In genomic region chr9:69575386-69575785, GRCm38 (mm10) we compare ENCODE assay signal across 14 mouse cellular contexts.
"Had no signal": no experiment of that assay in that cellular context is flagged by ENCODE, and none has a peak within 500 bp of the region (broad histone marks: within the 10 kb centered on the region; RNA-seq: fewer than 3 reads in every experiment).

No protein-coding gene starts in this region.

- DNase-seq: kidney, adult 18-20 months; kidney, adult 9 months; kidney, postnatal 14 days; kidney, postnatal 4 days; liver, embryonic 13.5 days; lung, adult 2 months; lung, postnatal 14 days; lung, postnatal 4 days; thymus, adult 18-20 months; thymus, postnatal 36 days had no signal

- H3K27me3 ChIP-seq: liver, embryonic 13.5 days had no signal

- H3K4me3 ChIP-seq: liver, embryonic 13.5 days; myocyte; neural tube, embryonic 13.5 days had no signal

- H3K36me3 ChIP-seq: liver, embryonic 13.5 days; neural tube, embryonic 13.5 days had no signal

- ATAC-seq: intestine, embryonic 16.5 days; midbrain, embryonic 16.5 days had no signal

- H3K27ac ChIP-seq: liver, embryonic 13.5 days; neural tube, embryonic 13.5 days had no signal

- H3K4me1 ChIP-seq: liver, embryonic 13.5 days had no signal

- H3K9me3 ChIP-seq: liver, embryonic 13.5 days; neural tube, embryonic 13.5 days had no signal

- H3K4me2 ChIP-seq: liver, embryonic 13.5 days; neural tube, embryonic 13.5 days had no signal

- H3K9ac ChIP-seq: liver, embryonic 13.5 days; neural tube, embryonic 13.5 days had no signal
